Mouse (Mus musculus): ENCODE results near the gene Rassf1.

Gene Rassf1

GRCm38 (mm10) chr9:107601275-107601674 is 49.9 kb downstream of the Rassf1 start:
- no peak for DNase-seq (ENCODE audit: low read depth, low spot score)

DNA sequence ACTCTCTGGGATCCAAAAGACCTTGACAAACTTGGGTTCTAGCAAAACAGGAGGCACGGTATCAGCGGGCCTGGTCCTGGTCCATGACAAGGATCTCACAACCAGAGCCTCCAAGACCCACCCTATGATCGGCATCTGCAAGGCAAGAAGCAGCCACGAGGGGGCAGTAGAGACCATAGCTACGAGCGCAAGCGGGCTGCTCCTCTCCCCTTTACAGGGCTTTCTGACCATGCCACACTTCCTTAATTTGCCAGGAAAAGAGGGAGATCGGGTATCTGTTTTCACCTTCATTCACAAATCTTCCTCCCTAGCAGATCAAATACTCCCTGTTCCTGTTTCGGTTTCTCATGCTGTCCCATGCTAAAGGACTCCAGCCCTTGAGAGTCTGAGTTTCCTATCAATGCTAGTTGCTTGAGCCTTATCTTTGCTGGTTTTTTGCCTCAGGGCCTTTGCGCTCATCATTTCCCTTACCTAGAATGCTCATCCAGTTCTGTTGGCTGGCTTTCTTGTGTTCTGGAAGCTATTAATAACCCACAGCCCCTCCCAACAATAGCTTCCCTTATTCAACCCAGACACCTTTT is 50.8 kb downstream of the Rassf1 start:
- peak; percentile 91 for DNase-seq (ENCODE audit: low read depth, low spot score)

DNA sequence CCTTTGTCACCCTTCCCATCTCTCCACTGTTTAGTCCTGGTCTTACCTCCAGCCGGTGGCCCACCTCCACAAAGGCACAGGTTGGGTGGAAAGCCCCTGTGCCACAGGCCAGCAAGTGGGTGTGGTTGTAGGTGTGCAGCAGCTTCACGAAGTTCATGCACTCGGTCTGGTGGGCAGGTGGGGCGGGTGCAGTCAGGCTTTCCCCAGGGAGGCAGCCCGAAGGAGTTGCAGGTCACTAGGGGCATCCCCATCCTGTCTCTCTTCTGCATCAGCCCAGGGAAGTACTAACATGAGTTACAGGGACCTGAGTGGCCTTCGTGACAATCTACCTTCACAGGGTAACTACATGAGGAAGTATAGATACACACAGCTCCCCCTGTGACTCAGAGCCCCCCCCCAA is 51.9 kb downstream of the Rassf1 start:
- no peak for DNase-seq (ENCODE audit: low read depth, low spot score)

- DNase-seq (ENCODE audit: low read depth, low spot score) = no peak
Observed at GRCm38 (mm10) chr9:107605041-107605661, 53.8 kb downstream of the Rassf1 start.

GRCm38 (mm10) chr9:107606591-107606990 is 55.2 kb downstream of the Rassf1 start:
- DNase-seq (ENCODE audit: low read depth, low spot score) = no peak

DNA sequence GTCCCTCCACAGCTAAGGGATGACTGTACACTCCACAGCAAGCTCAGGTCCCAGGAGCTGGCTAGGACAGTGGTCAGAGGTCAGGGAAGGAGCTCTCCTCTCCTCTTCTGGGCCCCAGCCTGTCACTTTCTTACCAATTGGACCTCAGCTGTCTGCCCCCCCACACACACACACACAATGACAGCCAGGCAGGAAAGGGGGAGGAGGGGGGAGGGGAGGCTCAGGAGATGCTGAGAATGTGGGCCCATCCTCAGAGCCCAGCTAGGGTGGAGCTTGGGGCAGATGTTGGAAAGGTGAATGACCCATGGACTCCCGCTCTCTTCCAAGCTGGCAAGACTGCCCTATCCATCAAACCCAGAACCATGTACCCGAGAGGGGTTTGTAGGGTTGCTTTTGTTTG is 55.7 kb downstream of the Rassf1 start:
- DNase-seq (ENCODE audit: low read depth, low spot score) = no peak

GRCm38 (mm10) chr9:107607653-107608245 is 56.4 kb downstream of the Rassf1 start:
- no peak for DNase-seq (ENCODE audit: low read depth, low spot score)

DNA sequence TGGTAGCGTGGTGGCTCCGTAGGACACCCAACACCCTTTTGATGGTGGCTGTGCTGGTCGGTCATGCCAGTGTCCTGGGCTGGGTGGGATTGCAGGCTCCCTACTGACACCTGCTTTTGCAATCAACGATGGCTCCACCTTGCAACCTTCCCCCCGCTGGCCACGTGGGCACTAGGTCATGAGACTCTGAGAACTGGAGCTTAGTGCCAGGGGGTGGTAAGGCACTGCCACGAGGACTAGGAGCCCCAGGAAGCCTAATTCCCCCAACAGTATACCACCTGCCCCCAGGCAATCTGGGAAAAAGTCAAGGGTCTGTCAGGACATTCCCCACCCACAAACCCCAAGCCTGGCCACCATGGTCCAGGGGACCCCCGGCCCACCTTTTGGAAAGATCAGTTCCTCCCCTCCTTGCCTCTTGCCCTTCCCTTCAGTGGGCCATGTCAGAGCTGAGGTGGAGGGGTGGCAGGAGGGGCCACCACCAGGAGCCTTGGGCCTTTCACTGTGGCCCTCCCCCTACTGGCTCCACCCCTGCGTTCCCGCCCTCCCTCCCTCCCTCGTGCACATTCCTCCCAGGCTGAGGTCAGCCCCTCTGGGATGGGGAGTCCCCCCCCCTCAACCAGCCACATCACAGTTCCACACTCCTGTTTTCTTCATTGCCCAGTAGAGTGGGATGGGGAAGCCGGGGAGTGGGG is 57.5 kb downstream of the Rassf1 start, which contains the start of gene Sema3b:
TSS of gene Sema3b (minus strand) at position 489 of the 692 bp plus-strand sequence.
- DNase-seq (ENCODE audit: low read depth, low spot score) = no peak

DNA sequence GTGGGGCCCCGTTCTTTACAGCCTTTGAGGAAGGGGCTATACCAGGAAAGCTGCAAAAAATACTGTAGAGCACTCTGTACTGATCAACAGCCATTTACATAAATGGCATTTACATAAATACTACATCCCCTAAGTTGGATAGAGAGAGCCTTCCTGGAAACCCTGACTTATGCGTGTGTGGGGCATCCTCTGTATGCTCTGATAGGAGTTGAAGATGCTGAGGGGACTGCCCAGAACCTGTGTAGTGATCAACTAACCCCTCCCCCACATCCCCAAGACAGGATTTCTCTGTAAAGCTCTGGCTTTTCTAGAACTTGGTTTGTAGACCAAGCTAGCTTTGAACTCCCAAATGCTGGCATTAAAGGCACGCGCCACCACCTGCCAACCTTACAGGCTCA is 58.1 kb downstream of the Rassf1 start:
- no peak for DNase-seq (ENCODE audit: low read depth, low spot score)

GRCm38 (mm10) chr9:107611456-107612190 is 60.3 kb downstream of the Rassf1 start:
- DNase-seq (ENCODE audit: low read depth, low spot score) = no peak

Data from forelimb bud, embryonic 11.5 days (tissue).